Mouse (Mus musculus): ENCODE results near the gene Palm2.

- TF ChIP-seq CTCF (IDR thresholded peaks at IDR 0.05; ENCODE audit: borderline replicate concordance, extremely low read depth, insufficient read depth, insufficient read length) (no peak), POLR2A (IDR thresholded peaks at IDR 0.05; ENCODE audit: borderline replicate concordance, extremely low read depth, insufficient read depth, insufficient read length, poor library complexity, severe bottlenecking) (no peak)
Measured at GRCm38 (mm10) chr4:57694356-57695136, 260.5 kb downstream of the Palm2 start.

All from brain, embryonic 14.5 days (tissue).